Mouse (Mus musculus) forebrain, embryonic 15.5 days (tissue): ENCODE measurements around the gene Fam71e1. TPM values are rescaled to one million over a fixed set of nuclear protein-coding genes. Genes with fewer than 3 reads are reported as not detected.

Source experiments
- ATAC-seq: fragments of 200-750 bp; cut with Nextera tagmentation; replicated peaks from 2 replicates; pipeline ENCODE4 v1.8.0; 2017; ENCODE audit warnings: mild to moderate bottlenecking, moderate TSS enrichment, moderate library complexity
- H3K27ac ChIP-seq: fragments of 300-500 bp; sonication (generic); replicated peaks from 2 replicates; pipeline ENCODE4 v1.5.1; 2015; ENCODE audit warnings: mild to moderate bottlenecking, inconsistent platforms
- H3K27me3 ChIP-seq: fragments of 300-500 bp; sonication (generic); 2 replicates; pipeline ENCODE4 v1.6.1; 2015; ENCODE audit warnings: inconsistent platforms
- H3K36me3 ChIP-seq: fragments of 300-500 bp; sonication (generic); 2 replicates; pipeline ENCODE4 v1.6.1; 2015; ENCODE audit warnings: mild to moderate bottlenecking, inconsistent platforms
- H3K4me1 ChIP-seq: fragments of 300-500 bp; sonication (generic); 2 replicates; pipeline ENCODE4 v1.6.1; 2015; ENCODE audit warnings: inconsistent platforms
- H3K4me2 ChIP-seq: fragments of 300-500 bp; sonication (generic); replicated peaks from 2 replicates; pipeline ENCODE4 v1.6.1; 2015; ENCODE audit warnings: mild to moderate bottlenecking, inconsistent platforms
- H3K4me3 ChIP-seq: fragments of 300-500 bp; sonication (generic); 2 replicates; pipeline ENCODE4 v1.5.1; 2015; ENCODE audit warnings: mild to moderate bottlenecking, inconsistent platforms
- H3K9ac ChIP-seq: fragments of 300-500 bp; sonication (generic); replicated peaks from 2 replicates; pipeline ENCODE4 v1.6.1; 2015; ENCODE audit warnings: mild to moderate bottlenecking, inconsistent platforms
- H3K9me3 ChIP-seq: fragments of 300-500 bp; sonication (generic); 2 replicates; pipeline ENCODE4 v1.6.1; 2016; ENCODE audit warnings: inconsistent platforms
- WGBS: fragments of 180-500 bp; shearing (Covaris S2); methylation state at CpG from one replicate; pipeline ENCODE4 v1.1.7; 2015; ENCODE audit warnings: mixed read lengths; 5-methylcytosine and 5-hydroxymethylcytosine counted together
- polyA plus RNA-seq: library from polyadenylated mRNA; unstranded; fragments of >200 nt; fragmentation: Nextera tagmentation; extraction: Ambion mirVana; gene quantifications from 2 replicates; pipeline ENCODE4 v1.2.1, GENCODE M21; 2015

The Fam71e1 gene
- polyA plus RNA-seq, 1 experiment from 2014 or later: 30.2 TPM

GRCm38 (mm10) chr7:44523056-44523455 lies 26.7 kb downstream of the Fam71e1 start:
- WGBS: 81% methylated on average over 2 of the region's 2 CpGs

DNA sequence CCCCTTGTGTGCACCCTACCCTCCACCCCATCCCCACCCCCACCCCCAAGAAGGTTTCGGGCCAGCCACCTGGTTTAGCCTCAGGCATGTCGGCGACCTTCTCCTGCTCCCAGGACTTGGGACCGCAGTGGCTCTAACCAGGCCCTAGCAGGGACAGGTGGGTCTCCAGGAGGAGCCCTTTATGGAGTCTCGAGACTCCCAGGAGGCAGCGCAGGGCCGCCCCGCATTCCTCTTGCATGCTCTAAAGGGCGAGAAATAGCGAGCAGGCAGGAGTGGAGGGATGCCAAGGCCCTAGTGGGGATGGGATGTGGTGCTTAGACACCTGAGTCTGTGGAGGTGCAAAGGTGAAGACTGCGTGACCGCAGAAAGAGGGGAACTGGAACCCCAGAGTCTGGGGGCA lies 28.1 kb downstream of the Fam71e1 start, which contains the start of gene Mybpc2:
Mybpc2 (minus strand) TSS at position 155 of the 400 bp plus-strand sequence.
- H3K4me3 ChIP-seq: no peak within 1 kb of the TSS
- H3K27me3 ChIP-seq: peaks cover 15% of the 10 kb centered on the region; the same call in 1 of the 2 replicates
- H3K9me3 ChIP-seq: no peaks in the 10 kb centered on the region
- peaks cover 21% of the 10 kb centered on the region for H3K4me1 ChIP-seq
- ATAC-seq: no peak
- no peak within 1 kb of the TSS for H3K27ac ChIP-seq
- H3K36me3 ChIP-seq: no peaks in the 10 kb centered on the region
- H3K9ac ChIP-seq: 0 out of 2 replicates have a peak within 1 kb of the TSS, but pooled peaks have one; percentile 1
- WGBS: 39% methylated on average over 12 of the region's 12 CpGs
- H3K4me2 ChIP-seq: peak within 1 kb of the TSS; percentile 15

More at GRCm38 (mm10) chr7:44523056-44523455, 26.7 kb downstream of the Fam71e1 start:
- Histone ChIP-seq H3K9me3 (no peaks in the 10 kb centered on the region), H3K27ac (no peak overlapping the region), H3K4me1 (peaks cover 20% of the 10 kb centered on the region), H3K9ac (no peak overlapping the region), H3K36me3 (no peaks in the 10 kb centered on the region), H3K4me3 (no peak overlapping the region), H3K27me3 (peaks cover 15% of the 10 kb centered on the region; the same call in 1 of the 2 replicates), H3K4me2 (no peak overlapping the region)
- ATAC-seq: no peak

GRCm38 (mm10) chr7:44525126-44525832 lies 28.9 kb downstream of the Fam71e1 start:
- Histone ChIP-seq H3K27ac (no peak overlapping the region), H3K4me3 (no peak overlapping the region), H3K27me3 (peaks cover 15% of the 10 kb centered on the region; the same call in 1 of the 2 replicates), H3K36me3 (no peaks in the 10 kb centered on the region), H3K9ac (0 out of 2 replicates have a peak overlapping the region, but pooled peaks have one; percentile 1), H3K4me2 (peak overlapping the region; percentile 15), H3K9me3 (no peaks in the 10 kb centered on the region), H3K4me1 (peaks cover 21% of the 10 kb centered on the region)
- WGBS: 16% methylated on average over 15 of the region's 22 CpGs
- ATAC-seq: no peak

- Histone ChIP-seq H3K9ac (no peak overlapping the region), H3K27ac (no peak overlapping the region), H3K36me3 (no peaks in the 10 kb centered on the region), H3K4me2 (no peak overlapping the region), H3K27me3 (peaks cover 14% of the 10 kb centered on the region; the same call in 1 of the 2 replicates), H3K4me3 (no peak overlapping the region), H3K9me3 (no peaks in the 10 kb centered on the region), H3K4me1 (peaks cover 19% of the 10 kb centered on the region)
- no peak for ATAC-seq
- 91% methylated on average over 14 of the region's 14 CpGs for WGBS
These were observed 30.2 kb downstream of the Fam71e1 start for GRCm38 (mm10) chr7:44526414-44527154.

- peak; percentile 64; the same call in 1 of the 2 replicates for ATAC-seq
- Histone ChIP-seq H3K27me3 (peaks cover 9% of the 10 kb centered on the region; the same call in 1 of the 2 replicates), H3K36me3 (no peaks in the 10 kb centered on the region), H3K9me3 (no peaks in the 10 kb centered on the region), H3K9ac (peak overlapping the region; percentile 51), H3K27ac (no peak overlapping the region), H3K4me2 (peak overlapping the region; percentile 80), H3K4me3 (peak overlapping the region; percentile 38), H3K4me1 (peaks cover 16% of the 10 kb centered on the region)
- WGBS: 6% methylated on average over 40 of the region's 40 CpGs
These were observed 31.4 kb downstream of the Fam71e1 start for GRCm38 (mm10) chr7:44527483-44528398.

GRCm38 (mm10) chr7:44529518-44529917 lies 33.1 kb downstream of the Fam71e1 start:
- Histone ChIP-seq H3K27ac (no peak overlapping the region), H3K4me2 (no peak overlapping the region), H3K9me3 (no peaks in the 10 kb centered on the region), H3K4me1 (peaks cover 16% of the 10 kb centered on the region), H3K36me3 (no peaks in the 10 kb centered on the region), H3K4me3 (no peak overlapping the region), H3K27me3 (no peaks in the 10 kb centered on the region), H3K9ac (no peak overlapping the region)
- WGBS: 72% methylated on average over 5 of the region's 5 CpGs
- ATAC-seq: no peak

DNA sequence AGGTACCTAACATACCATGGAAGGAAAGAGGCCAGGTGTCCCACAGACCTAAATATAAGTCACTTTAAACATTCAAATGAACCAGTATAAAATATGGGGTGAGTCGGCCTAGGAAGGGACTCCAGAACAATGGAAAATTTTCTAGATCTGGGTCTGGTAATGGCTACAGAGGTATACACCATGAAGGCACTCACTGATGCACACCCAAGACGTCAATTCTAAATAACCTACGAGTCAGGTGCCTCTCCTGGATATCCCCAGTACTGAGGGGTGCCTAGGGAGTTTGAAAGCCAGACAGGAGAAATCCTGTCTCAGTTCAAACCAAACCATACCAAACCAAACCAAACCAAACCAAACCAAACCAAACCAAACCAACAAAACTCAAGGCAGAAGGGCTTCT lies 34.1 kb downstream of the Fam71e1 start:
- Histone ChIP-seq H3K4me1 (peaks cover 7% of the 10 kb centered on the region), H3K27ac (no peak overlapping the region), H3K27me3 (no peaks in the 10 kb centered on the region), H3K4me2 (no peak overlapping the region), H3K9me3 (no peaks in the 10 kb centered on the region), H3K36me3 (no peaks in the 10 kb centered on the region), H3K9ac (no peak overlapping the region), H3K4me3 (no peak overlapping the region)
- ATAC-seq: no peak
- WGBS: 82% methylated on average over 3 of the region's 3 CpGs

GRCm38 (mm10) chr7:44531207-44531606 lies 34.8 kb downstream of the Fam71e1 start:
- H3K4me1 ChIP-seq: peaks cover 6% of the 10 kb centered on the region
- H3K4me3 ChIP-seq: no peak overlapping the region
- H3K36me3 ChIP-seq: no peaks in the 10 kb centered on the region
- no peak overlapping the region for H3K27ac ChIP-seq
- no peaks in the 10 kb centered on the region for H3K9me3 ChIP-seq
- H3K27me3 ChIP-seq: no peaks in the 10 kb centered on the region
- no peak overlapping the region for H3K4me2 ChIP-seq
- 63% methylated on average over 5 of the region's 5 CpGs for WGBS
- no peak overlapping the region for H3K9ac ChIP-seq
- ATAC-seq: no peak

- no peak within 1 kb of the TSS for H3K27ac ChIP-seq
- ATAC-seq: no peak
These were observed 35.8 kb downstream of the Fam71e1 start, which contains the start of gene Spib for GRCm38 (mm10) chr7:44531946-44532732. Spib (minus strand) TSS chr7:44532071.

DNA sequence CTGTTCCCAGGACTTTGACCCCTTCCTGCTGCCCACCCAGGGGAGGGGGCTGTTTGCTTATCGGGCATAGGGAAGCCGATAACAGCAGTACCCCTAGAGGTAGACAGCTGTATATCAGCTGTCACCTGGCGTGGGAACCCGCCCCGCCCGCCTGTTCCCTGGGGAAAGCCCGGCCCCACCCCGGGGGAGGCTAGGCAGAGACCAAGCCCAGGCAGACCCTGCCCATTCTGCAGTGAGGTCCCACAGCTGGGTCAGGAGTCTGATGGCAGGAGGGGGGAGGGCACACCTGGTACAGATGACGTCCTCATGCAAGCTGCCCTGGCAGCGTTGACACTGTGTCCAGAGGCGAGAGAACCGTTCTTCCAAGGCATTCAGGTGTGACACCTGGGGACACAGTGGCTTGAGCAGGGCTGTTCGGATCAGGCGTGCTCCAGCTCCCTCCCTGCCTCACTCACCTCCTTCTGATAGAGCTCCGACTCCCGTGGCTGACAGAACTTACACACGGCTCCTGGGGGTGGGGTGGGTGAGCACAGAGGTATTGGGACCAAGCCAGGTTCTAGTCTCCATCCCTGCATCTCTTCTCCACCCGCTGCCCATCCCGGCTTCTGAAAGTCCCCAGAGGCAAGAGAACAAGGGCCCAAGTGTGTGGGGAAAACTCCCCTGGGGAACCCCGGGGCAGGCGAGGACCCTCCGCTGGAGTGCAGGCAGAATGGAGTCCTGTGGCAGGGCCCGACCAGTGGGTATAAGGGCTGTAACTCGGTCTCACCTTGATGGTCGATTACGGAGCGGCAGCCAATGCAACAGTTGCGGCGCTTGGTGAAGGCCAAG lies 36.8 kb downstream of the Fam71e1 start:
- no peak overlapping the region for H3K4me2 ChIP-seq
- no peak overlapping the region for H3K4me3 ChIP-seq
- peaks cover under 1% of the 10 kb centered on the region for H3K4me1 ChIP-seq
- no peak overlapping the region for H3K9ac ChIP-seq
- H3K27me3 ChIP-seq: no peaks in the 10 kb centered on the region
- H3K9me3 ChIP-seq: no peaks in the 10 kb centered on the region
- no peak overlapping the region for H3K27ac ChIP-seq
- WGBS: 88% methylated on average over 29 of the region's 29 CpGs
- 0 out of 2 replicates have a peak, but pooled peaks cover under 1% of the 10 kb centered on the region for H3K36me3 ChIP-seq
- ATAC-seq: no peak

More at GRCm38 (mm10) chr7:44531946-44532732, 35.8 kb downstream of the Fam71e1 start, which contains the start of gene Spib:
- Histone ChIP-seq H3K9me3 (no peaks in the 10 kb centered on the region), H3K4me2 (no peak within 1 kb of the TSS), H3K9ac (no peak within 1 kb of the TSS), H3K4me1 (peaks cover 6% of the 10 kb centered on the region), H3K27me3 (no peaks in the 10 kb centered on the region), H3K4me3 (no peak within 1 kb of the TSS), H3K36me3 (no peaks in the 10 kb centered on the region)
- WGBS: 88% methylated on average over 4 of the region's 4 CpGs
